ENCODE assay signal across 17 mouse cellular contexts in the genomic region with DNA sequence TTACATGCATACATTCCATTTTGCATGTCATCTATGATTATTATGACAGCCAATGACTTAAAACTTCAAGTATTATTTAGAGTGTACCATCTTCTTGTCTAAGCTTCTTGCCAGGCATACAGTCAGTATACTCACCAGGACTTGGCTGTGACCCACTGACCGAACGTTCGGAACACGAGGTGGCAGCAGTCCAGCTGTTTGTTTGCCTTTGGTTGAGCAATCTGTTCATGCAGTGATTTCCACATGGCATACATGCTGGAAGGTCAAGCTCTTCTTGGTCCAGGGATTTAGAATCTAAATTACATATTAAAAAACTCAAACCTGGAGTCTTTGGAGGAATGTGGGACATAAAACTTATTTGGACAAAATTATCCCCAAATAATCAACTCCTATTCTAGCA.
A peak's percentile ranks its signal among the peaks of the same experiment; 100 is the strongest.
DNase-seq lines count a peak whose midpoint lies in the region; ATAC-seq and TF ChIP-seq lines count a peak whose summit lies in the region.
"Had no signal": no experiment of that assay in that cellular context is flagged by ENCODE, and none has a peak within 500 bp of the region (broad histone marks: within the 10 kb centered on the region; RNA-seq: fewer than 3 reads in every experiment).

No protein-coding gene starts in this region.

- ATAC-seq in hindbrain, postnatal 0 days: no peak
- no peak for ATAC-seq in hindbrain, embryonic 12.5 days (ENCODE audit: low FRiP score)
- ATAC-seq: activated CD4-positive, CD25-positive, alpha-beta regulatory T cell, adult 4 months; intestine, embryonic 16.5 days had no signal

- no peaks in the 10 kb centered on the region for H3K36me3 ChIP-seq in hindbrain, postnatal 0 days (ENCODE audit: insufficient read depth, low read length)
- no peaks in the 10 kb centered on the region for H3K36me3 ChIP-seq in hindbrain, embryonic 12.5 days
- H3K36me3 ChIP-seq: forebrain, embryonic 12.5 days; liver, embryonic 15.5 days had no signal

- no peaks in the 10 kb centered on the region for H3K9me3 ChIP-seq in hindbrain, postnatal 0 days (ENCODE audit: low read length)
- no peaks in the 10 kb centered on the region for H3K9me3 ChIP-seq in hindbrain, embryonic 12.5 days (replicated peaks)
- H3K9me3 ChIP-seq: forebrain, embryonic 12.5 days; liver, embryonic 15.5 days had no signal

- H3K27me3 ChIP-seq in hindbrain, postnatal 0 days (ENCODE audit: insufficient read depth, low read length): no peaks in the 10 kb centered on the region
- H3K27me3 ChIP-seq in hindbrain, embryonic 12.5 days: no peaks in the 10 kb centered on the region
- H3K27me3 ChIP-seq: forebrain, embryonic 12.5 days; liver, embryonic 15.5 days had no signal

- no peak overlapping the region for H3K9ac ChIP-seq in hindbrain, postnatal 0 days (replicated peaks; ENCODE audit: low read length)
- no peak overlapping the region for H3K9ac ChIP-seq in hindbrain, embryonic 12.5 days
- H3K9ac ChIP-seq: forebrain, embryonic 12.5 days; hindbrain, embryonic 14.5 days; liver, embryonic 15.5 days had no signal

- no peak for TF ChIP-seq POLR2A in brain, embryonic 14.5 days (IDR thresholded peaks at IDR 0.05; ENCODE audit: borderline replicate concordance, extremely low read depth, insufficient read depth, insufficient read length, poor library complexity, severe bottlenecking)

- no peak overlapping the region for H3K4me3 ChIP-seq in hindbrain, postnatal 0 days (ENCODE audit: low read length)
- no peak overlapping the region for H3K4me3 ChIP-seq in hindbrain, embryonic 12.5 days
- H3K4me3 ChIP-seq: forebrain, embryonic 12.5 days; liver, embryonic 15.5 days; myocyte had no signal

- no peak overlapping the region for H3K4me2 ChIP-seq in hindbrain, postnatal 0 days (ENCODE audit: low read depth, low read length)
- H3K4me2 ChIP-seq in hindbrain, embryonic 12.5 days (replicated peaks): no peak overlapping the region
- H3K4me2 ChIP-seq: forebrain, embryonic 12.5 days; heart, embryonic 11.5 days; hindbrain, embryonic 14.5 days; liver, embryonic 15.5 days had no signal

- whole genome bisulfite sequencing in hindbrain, postnatal 0 days: 39% methylated on average over 4 of the region's 4 CpGs
- 82% methylated on average over 4 of the region's 4 CpGs for WGBS in hindbrain, embryonic 12.5 days

- H3K4me1 ChIP-seq in hindbrain, postnatal 0 days (ENCODE audit: insufficient read depth, low read length): no peaks in the 10 kb centered on the region
- H3K4me1 ChIP-seq in hindbrain, embryonic 12.5 days: no peaks in the 10 kb centered on the region
- H3K4me1 ChIP-seq: forebrain, embryonic 12.5 days; liver, embryonic 15.5 days had no signal

- peak; percentile 75 for DNase-seq in hindbrain, postnatal 0 days (ENCODE audit: low spot score)
- DNase-seq in adipocyte (ENCODE audit: low spot score): peak; percentile 81
- peak; percentile 14 for DNase-seq in brain, embryonic 14.5 days (ENCODE audit: low read depth)
- peak; percentile 97 for DNase-seq in cerebellum, postnatal 14 days
- no peak for DNase-seq in ovary, postnatal 14 days (ENCODE audit: low spot score)
- no peak for DNase-seq in gastrocnemius, adult 18-20 months (ENCODE audit: low spot score)
- DNase-seq: gastrocnemius, postnatal 36 days; heart, postnatal 14 days had no signal

- H3K27ac ChIP-seq in hindbrain, postnatal 0 days: no peak overlapping the region
- no peak overlapping the region for H3K27ac ChIP-seq in hindbrain, embryonic 12.5 days
- H3K27ac ChIP-seq: forebrain, embryonic 12.5 days; hindbrain, embryonic 14.5 days; kidney, postnatal 0 days; liver, embryonic 15.5 days had no signal

- TF ChIP-seq CTCF in hindbrain, postnatal 0 days (IDR thresholded peaks at IDR 0.05; ENCODE audit: low read depth): no peak
- TF ChIP-seq CTCF in brain, embryonic 14.5 days (IDR thresholded peaks at IDR 0.05; ENCODE audit: borderline replicate concordance, extremely low read depth, insufficient read depth, insufficient read length): no peak

Comparison
In these comparisons a context has a peak if more than half of its experiments do, and no peak if none do; other contexts are left out.
1. DNase-seq: peak in hindbrain, postnatal 0 days (single experiment), adipocyte (single experiment), brain, embryonic 14.5 days (single experiment) and cerebellum, postnatal 14 days (2 of 2); none in ovary, postnatal 14 days (single experiment) and gastrocnemius, adult 18-20 months (single experiment).